Mouse (Mus musculus): ENCODE measurements around the gene Uba2.

DNA sequence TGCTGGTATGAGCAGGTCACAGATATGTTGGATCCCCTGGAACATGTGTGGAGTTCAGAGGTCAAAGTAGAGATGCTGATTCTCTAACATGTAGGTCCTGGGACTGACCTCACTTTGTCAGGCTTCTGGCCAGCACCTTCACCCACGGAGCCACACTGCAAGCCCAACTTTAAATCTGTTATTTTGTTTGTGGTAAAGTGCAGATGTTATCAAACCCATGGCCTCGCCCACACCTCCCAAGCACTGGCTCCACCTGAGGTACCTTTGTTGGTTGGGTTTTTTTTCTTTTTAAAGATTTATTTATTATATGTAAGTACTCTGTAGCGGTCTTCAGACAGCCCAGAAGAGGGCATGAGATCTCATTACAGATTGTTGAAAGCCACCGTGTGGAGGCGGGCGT, 29.9 kb downstream of the Uba2 start:
- no peak for TF ChIP-seq CTCF (IDR thresholded peaks at IDR 0.05; ENCODE audit: low read depth, low read length)
- no peak for TF ChIP-seq TAL1 (conservative IDR thresholded peaks at IDR 0.05; ENCODE audit: low read depth, low read length)
- no peak for TF ChIP-seq GATA2 (IDR thresholded peaks at IDR 0.05; ENCODE audit: borderline replicate concordance, low read depth, low read length)
- TF ChIP-seq GATA1 (IDR thresholded peaks at IDR 0.05; ENCODE audit: borderline replicate concordance, low read length), result no peak
- TF ChIP-seq POLR2AphosphoS5 (IDR thresholded peaks at IDR 0.05; ENCODE audit: insufficient replicate concordance, low read depth, low read length), result no peak

Measured in G1E (cell line).